Mouse (Mus musculus) G1E (cell line): ENCODE results near the gene Tcstv1.
"Not testable (repeated sequence)": the region's sequence is repeated elsewhere in the genome, so short reads cannot be mapped to it uniquely, and the experiment has no call there.

ENCODE experiments used
- CTCF ChIP-seq: IDR thresholded peaks from 2 replicates; pipeline ENCODE4 v1.5.1; 2012; ENCODE audit warnings: low read depth, low read length, inconsistent platforms, mixed read lengths
- GATA1 ChIP-seq: IDR thresholded peaks from 2 replicates; pipeline ENCODE4 v1.6.1; 2012; ENCODE audit warnings: borderline replicate concordance, low read length, inconsistent platforms, mixed read lengths
- GATA2 ChIP-seq: IDR thresholded peaks from 2 replicates; pipeline ENCODE4 v1.6.1; 2012; ENCODE audit warnings: low read depth, low read length, inconsistent platforms, borderline replicate concordance
- POLR2AphosphoS5 ChIP-seq: IDR thresholded peaks from 2 replicates; pipeline ENCODE4 v1.6.1; 2012; ENCODE audit warnings: low read depth, low read length, inconsistent platforms; ENCODE audit not compliant: insufficient replicate concordance
- TAL1 ChIP-seq: conservative IDR thresholded peaks from 2 replicates; pipeline ENCODE4 v1.6.1; 2012; ENCODE audit warnings: low read depth, low read length, inconsistent platforms, mixed read lengths

DNA sequence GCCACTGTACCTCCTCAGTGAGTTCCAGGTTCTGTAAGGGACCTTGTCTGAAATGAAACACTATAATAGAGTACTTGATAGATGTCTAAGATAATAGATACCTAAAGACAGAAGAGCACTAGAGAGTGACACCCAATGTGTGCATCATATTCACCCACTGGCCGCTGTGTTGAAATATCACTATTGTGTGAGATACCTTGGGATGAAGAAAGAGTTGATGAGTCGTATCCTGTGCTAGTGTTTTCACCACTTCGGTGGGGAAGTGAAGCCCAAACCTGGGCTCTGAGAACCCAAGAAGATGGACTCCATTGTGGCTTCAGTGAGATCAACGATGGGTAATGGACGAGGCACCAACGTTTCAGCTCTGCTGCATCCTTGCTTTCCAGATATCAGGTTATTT, 32.2 kb downstream of the Tcstv1 start:
- TF ChIP-seq CTCF, GATA1, GATA2, POLR2AphosphoS5, TAL1: not testable (repeated sequence)
